Mouse (Mus musculus): Measurements from ENCODE around the gene Lmtk3. TPM values are rescaled to one million over a fixed set of nuclear protein-coding genes. Genes with fewer than 3 reads are reported as not detected.
A peak's percentile ranks its signal among the peaks of the same experiment; 100 is the strongest.

The Lmtk3 gene
- polyA plus RNA-seq, 1 experiment from 2014 or later, result 11.8 TPM

- peak overlapping the region; percentile 98 for H3K4me3 ChIP-seq (ENCODE audit: low read depth, low read length)
- H3K9me3 ChIP-seq (replicated peaks; ENCODE audit: control insufficient read depth, low read length), result no peaks in the 10 kb centered on the region
- peaks cover 47% of the 10 kb centered on the region for H3K36me3 ChIP-seq (ENCODE audit: control insufficient read depth, insufficient read depth, low read length)
- no peak overlapping the region; the same call in 1 of the 2 replicates for H3K27ac ChIP-seq (ENCODE audit: low read depth, low read length)
- H3K4me1 ChIP-seq (ENCODE audit: control insufficient read depth, insufficient read depth, low read length), result 0 out of 2 replicates have a peak, but pooled peaks cover 3% of the 10 kb centered on the region
- WGBS, result 9% methylated on average over 15 of the region's 17 CpGs
- H3K4me2 ChIP-seq (ENCODE audit: low read length), result peak overlapping the region; percentile 82
- ATAC-seq (0 out of 2 replicates have a peak, but pooled peaks have one; percentile 8), DNase-seq (ENCODE audit: low spot score) (peak; percentile 67)
- peak overlapping the region; percentile 95 for H3K9ac ChIP-seq (ENCODE audit: low read length)
- H3K27me3 ChIP-seq (replicated peaks; ENCODE audit: control insufficient read depth, insufficient read depth, low read length), result no peaks in the 10 kb centered on the region
Observed at GRCm38 (mm10) chr7:45786661-45787413, 3.3 kb downstream of the Lmtk3 start.

DNA sequence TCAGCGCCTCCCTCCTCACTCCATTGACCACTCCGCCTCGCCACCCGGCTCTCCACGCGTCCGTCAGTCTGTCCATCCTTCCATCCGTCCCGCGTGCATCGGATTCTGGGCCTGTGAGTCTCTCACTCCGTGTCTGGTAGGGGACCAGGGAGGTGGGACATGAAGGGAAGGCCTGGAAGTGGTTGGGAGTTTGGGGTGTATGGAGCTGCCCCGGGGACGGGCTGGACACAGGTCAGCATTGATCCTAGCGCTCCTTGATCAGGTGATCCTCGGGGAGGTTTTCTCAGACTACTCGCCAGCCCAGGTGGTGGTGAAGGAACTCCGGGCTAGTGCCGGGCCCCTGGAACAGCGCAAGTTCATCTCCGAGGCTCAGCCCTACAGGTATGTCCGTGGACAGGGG lies 4.1 kb downstream of the Lmtk3 start:
- no peak for ATAC-seq
- 89% methylated on average over 22 of the region's 22 CpGs for WGBS
- no peaks in the 10 kb centered on the region for H3K9me3 ChIP-seq (replicated peaks; ENCODE audit: control insufficient read depth, low read length)

GRCm38 (mm10) chr7:45790721-45791120 lies 7.2 kb downstream of the Lmtk3 start:
- Histone ChIP-seq H3K27me3 (replicated peaks; ENCODE audit: control insufficient read depth, insufficient read depth, low read length) (no peaks in the 10 kb centered on the region), H3K4me2 (ENCODE audit: low read length) (no peak overlapping the region), H3K9me3 (replicated peaks; ENCODE audit: control insufficient read depth, low read length) (no peaks in the 10 kb centered on the region), H3K27ac (ENCODE audit: low read depth, low read length) (no peak overlapping the region), H3K4me1 (ENCODE audit: control insufficient read depth, insufficient read depth, low read length) (0 out of 2 replicates have a peak, but pooled peaks cover 3% of the 10 kb centered on the region), H3K9ac (ENCODE audit: low read length) (no peak overlapping the region), H3K36me3 (ENCODE audit: control insufficient read depth, insufficient read depth, low read length) (peaks cover 85% of the 10 kb centered on the region), H3K4me3 (ENCODE audit: low read depth, low read length) (no peak overlapping the region)
- no peak for ATAC-seq
- WGBS, result 89% methylated on average over 6 of the region's 6 CpGs
- no peak for DNase-seq (ENCODE audit: low spot score)

More for the DNA sequence above, 4.1 kb downstream of the Lmtk3 start:
- H3K4me3 ChIP-seq (ENCODE audit: low read depth, low read length), result no peak overlapping the region
- no peak for DNase-seq (ENCODE audit: low spot score)
- peaks cover 55% of the 10 kb centered on the region for H3K36me3 ChIP-seq (ENCODE audit: control insufficient read depth, insufficient read depth, low read length)
- no peaks in the 10 kb centered on the region for H3K27me3 ChIP-seq (replicated peaks; ENCODE audit: control insufficient read depth, insufficient read depth, low read length)
- no peak overlapping the region; the same call in 1 of the 2 replicates for H3K4me2 ChIP-seq (ENCODE audit: low read length)
- no peak overlapping the region for H3K9ac ChIP-seq (ENCODE audit: low read length)
- H3K4me1 ChIP-seq (ENCODE audit: control insufficient read depth, insufficient read depth, low read length), result 0 out of 2 replicates have a peak, but pooled peaks cover 3% of the 10 kb centered on the region
- H3K27ac ChIP-seq (ENCODE audit: low read depth, low read length), result no peak overlapping the region

GRCm38 (mm10) chr7:45791756-45792490 lies 8.4 kb downstream of the Lmtk3 start:
- WGBS, result 83% methylated on average over 17 of the region's 17 CpGs
- H3K4me3 ChIP-seq (ENCODE audit: low read depth, low read length), result no peak overlapping the region
- DNase-seq (ENCODE audit: low spot score) (no peak), ATAC-seq (no peak)
- H3K27me3 ChIP-seq (replicated peaks; ENCODE audit: control insufficient read depth, insufficient read depth, low read length), result 0 out of 2 replicates have a peak, but pooled peaks cover 4% of the 10 kb centered on the region
- no peak overlapping the region for H3K4me2 ChIP-seq (ENCODE audit: low read length)
- no peaks in the 10 kb centered on the region for H3K9me3 ChIP-seq (replicated peaks; ENCODE audit: control insufficient read depth, low read length)
- peaks cover 93% of the 10 kb centered on the region for H3K36me3 ChIP-seq (ENCODE audit: control insufficient read depth, insufficient read depth, low read length)
- no peak overlapping the region for H3K27ac ChIP-seq (ENCODE audit: low read depth, low read length)
- H3K9ac ChIP-seq (ENCODE audit: low read length), result no peak overlapping the region
- no peaks in the 10 kb centered on the region for H3K4me1 ChIP-seq (ENCODE audit: control insufficient read depth, insufficient read depth, low read length)

DNA sequence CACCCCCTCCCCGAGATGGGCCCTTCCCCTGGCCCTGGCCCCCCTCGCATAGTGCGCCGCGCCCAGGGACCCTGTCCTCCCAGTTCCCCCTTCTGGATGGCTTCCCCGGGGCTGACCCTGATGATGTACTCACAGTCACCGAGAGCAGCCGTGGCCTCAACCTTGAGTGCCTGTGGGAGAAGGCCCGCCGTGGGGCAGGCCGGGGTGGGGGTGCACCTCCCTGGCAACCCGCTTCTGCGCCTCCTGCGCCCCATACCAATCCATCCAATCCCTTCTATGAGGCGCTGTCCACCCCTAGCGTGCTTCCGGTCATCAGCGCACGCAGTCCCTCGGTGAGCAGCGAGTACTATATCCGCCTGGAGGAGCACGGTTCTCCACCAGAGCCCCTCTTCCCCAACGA lies 9.7 kb downstream of the Lmtk3 start:
- no peak overlapping the region for H3K27ac ChIP-seq (ENCODE audit: low read depth, low read length)
- DNase-seq (ENCODE audit: low spot score) (no peak), ATAC-seq (no peak)
- 91% methylated on average over 19 of the region's 24 CpGs for WGBS
- no peak overlapping the region for H3K4me3 ChIP-seq (ENCODE audit: low read depth, low read length)
- H3K9me3 ChIP-seq (replicated peaks; ENCODE audit: control insufficient read depth, low read length), result no peaks in the 10 kb centered on the region
- H3K27me3 ChIP-seq (replicated peaks; ENCODE audit: control insufficient read depth, insufficient read depth, low read length), result 0 out of 2 replicates have a peak, but pooled peaks cover 4% of the 10 kb centered on the region
- peaks cover 94% of the 10 kb centered on the region for H3K36me3 ChIP-seq (ENCODE audit: control insufficient read depth, insufficient read depth, low read length)
- peaks cover 8% of the 10 kb centered on the region for H3K4me1 ChIP-seq (ENCODE audit: control insufficient read depth, insufficient read depth, low read length)
- no peak overlapping the region for H3K9ac ChIP-seq (ENCODE audit: low read length)
- H3K4me2 ChIP-seq (ENCODE audit: low read length), result no peak overlapping the region

DNA sequence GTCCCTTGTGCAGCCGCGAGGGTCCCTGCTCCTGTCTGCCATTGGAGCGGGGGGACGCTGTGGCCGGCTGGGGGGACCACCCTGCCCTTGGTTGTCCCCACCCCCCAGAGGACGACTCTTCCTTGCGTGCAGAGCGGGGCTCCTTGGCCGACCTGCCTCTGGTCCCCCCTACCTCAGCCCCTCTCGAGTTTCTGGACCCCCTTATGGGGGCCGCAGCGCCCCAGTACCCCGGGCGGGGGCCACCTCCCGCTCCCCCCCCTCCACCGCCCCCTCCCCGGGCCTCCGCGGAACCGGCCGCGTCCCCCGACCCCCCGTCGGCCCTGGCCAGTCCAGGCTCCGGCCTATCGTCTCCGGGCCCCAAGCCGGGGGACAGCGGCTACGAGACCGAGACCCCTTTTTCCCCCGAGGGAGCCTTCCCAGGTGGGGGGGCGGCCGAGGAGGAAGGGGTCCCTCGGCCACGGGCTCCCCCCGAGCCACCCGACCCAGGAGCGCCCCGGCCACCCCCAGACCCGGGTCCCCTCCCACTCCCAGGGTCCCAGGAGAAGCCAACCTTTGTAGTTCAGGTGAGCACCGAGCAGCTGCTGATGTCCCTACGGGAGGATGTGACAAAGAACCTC lies 10.5 kb downstream of the Lmtk3 start:
- no peak overlapping the region for H3K9ac ChIP-seq (ENCODE audit: low read length)
- DNase-seq (ENCODE audit: low spot score), result no peak
- H3K27me3 ChIP-seq (replicated peaks; ENCODE audit: control insufficient read depth, insufficient read depth, low read length), result 0 out of 2 replicates have a peak, but pooled peaks cover 4% of the 10 kb centered on the region

DNA sequence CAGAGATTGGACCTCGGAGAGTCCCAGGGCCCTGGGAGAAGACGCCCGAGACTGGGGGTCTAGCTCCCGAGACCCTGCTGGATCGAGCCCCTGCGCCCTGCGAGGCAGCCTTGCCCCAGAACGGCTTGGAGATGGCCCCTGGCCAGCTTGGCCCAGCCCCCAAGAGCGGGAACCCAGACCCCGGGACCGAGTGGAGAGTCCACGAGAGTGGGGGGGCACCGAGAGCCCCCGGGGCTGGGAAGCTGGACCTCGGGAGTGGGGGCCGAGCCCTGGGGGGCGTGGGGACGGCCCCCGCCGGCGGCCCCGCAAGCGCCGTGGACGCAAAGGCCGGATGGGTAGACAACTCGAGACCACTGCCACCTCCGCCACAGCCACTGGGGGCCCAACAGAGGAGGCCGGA lies 11.4 kb downstream of the Lmtk3 start:
- H3K4me1 ChIP-seq (ENCODE audit: control insufficient read depth, insufficient read depth, low read length), result peaks cover 9% of the 10 kb centered on the region
- no peak for DNase-seq (ENCODE audit: low spot score)
- no peak for ATAC-seq
- 0 out of 2 replicates have a peak, but pooled peaks cover 4% of the 10 kb centered on the region for H3K27me3 ChIP-seq (replicated peaks; ENCODE audit: control insufficient read depth, insufficient read depth, low read length)
- H3K9ac ChIP-seq (ENCODE audit: low read length), result no peak overlapping the region
- H3K27ac ChIP-seq (ENCODE audit: low read depth, low read length), result no peak overlapping the region
- H3K9me3 ChIP-seq (replicated peaks; ENCODE audit: control insufficient read depth, low read length), result no peaks in the 10 kb centered on the region
- WGBS, result 92% methylated on average over 22 of the region's 29 CpGs
- H3K4me3 ChIP-seq (ENCODE audit: low read depth, low read length), result no peak overlapping the region
- no peak overlapping the region for H3K4me2 ChIP-seq (ENCODE audit: low read length)
- H3K36me3 ChIP-seq (ENCODE audit: control insufficient read depth, insufficient read depth, low read length), result peaks cover 86% of the 10 kb centered on the region

More for the DNA sequence above, 10.5 kb downstream of the Lmtk3 start:
- no peak for ATAC-seq
- 92% methylated on average over 40 of the region's 44 CpGs for whole genome bisulfite sequencing
- no peak overlapping the region for H3K4me2 ChIP-seq (ENCODE audit: low read length)
- H3K4me1 ChIP-seq (ENCODE audit: control insufficient read depth, insufficient read depth, low read length), result peaks cover 9% of the 10 kb centered on the region
- no peak overlapping the region for H3K4me3 ChIP-seq (ENCODE audit: low read depth, low read length)
- H3K36me3 ChIP-seq (ENCODE audit: control insufficient read depth, insufficient read depth, low read length), result peaks cover 91% of the 10 kb centered on the region
- no peak overlapping the region for H3K27ac ChIP-seq (ENCODE audit: low read depth, low read length)
- H3K9me3 ChIP-seq (replicated peaks; ENCODE audit: control insufficient read depth, low read length), result no peaks in the 10 kb centered on the region

DNA sequence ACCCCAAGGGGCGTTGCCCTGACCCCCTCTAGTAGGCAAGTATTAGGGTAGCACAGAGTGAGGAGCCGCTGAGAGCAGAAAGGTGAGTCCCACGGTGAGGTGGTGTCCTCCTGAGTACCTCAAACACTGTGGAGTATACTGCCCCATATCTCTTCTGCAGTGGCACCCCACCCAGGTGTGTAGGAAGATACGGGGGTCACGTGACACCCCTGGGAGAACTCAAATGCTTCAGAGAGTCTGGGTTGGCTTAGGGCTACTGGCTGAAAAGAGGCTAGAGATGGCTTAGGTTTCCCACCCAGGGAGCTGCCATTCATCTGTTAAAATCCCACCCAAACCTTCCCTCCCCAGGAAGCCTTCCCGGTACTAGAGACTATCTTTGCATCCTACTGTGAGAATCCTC lies 13.4 kb downstream of the Lmtk3 start:
- no peak for ATAC-seq
- Histone ChIP-seq H3K9ac (ENCODE audit: low read length) (peak overlapping the region; percentile 58; the same call in 1 of the 2 replicates), H3K4me1 (ENCODE audit: control insufficient read depth, insufficient read depth, low read length) (peaks cover 9% of the 10 kb centered on the region), H3K27ac (ENCODE audit: low read depth, low read length) (no peak overlapping the region), H3K36me3 (ENCODE audit: control insufficient read depth, insufficient read depth, low read length) (peaks cover 82% of the 10 kb centered on the region), H3K4me3 (ENCODE audit: low read depth, low read length) (no peak overlapping the region), H3K4me2 (ENCODE audit: low read length) (0 out of 2 replicates have a peak overlapping the region, but pooled peaks have one; percentile 18), H3K27me3 (replicated peaks; ENCODE audit: control insufficient read depth, insufficient read depth, low read length) (0 out of 2 replicates have a peak, but pooled peaks cover 4% of the 10 kb centered on the region), H3K9me3 (replicated peaks; ENCODE audit: control insufficient read depth, low read length) (no peaks in the 10 kb centered on the region)
- no peak for DNase-seq (ENCODE audit: low spot score)
- 38% methylated on average over 6 of the region's 6 CpGs for whole genome bisulfite sequencing
